Mouse (Mus musculus): ENCODE results near the gene Txndc15.
"Not testable (repeated sequence)": the region's sequence is repeated elsewhere in the genome, so short reads cannot be mapped to it uniquely, and the experiment has no call there.

The Txndc15 gene

DNA sequence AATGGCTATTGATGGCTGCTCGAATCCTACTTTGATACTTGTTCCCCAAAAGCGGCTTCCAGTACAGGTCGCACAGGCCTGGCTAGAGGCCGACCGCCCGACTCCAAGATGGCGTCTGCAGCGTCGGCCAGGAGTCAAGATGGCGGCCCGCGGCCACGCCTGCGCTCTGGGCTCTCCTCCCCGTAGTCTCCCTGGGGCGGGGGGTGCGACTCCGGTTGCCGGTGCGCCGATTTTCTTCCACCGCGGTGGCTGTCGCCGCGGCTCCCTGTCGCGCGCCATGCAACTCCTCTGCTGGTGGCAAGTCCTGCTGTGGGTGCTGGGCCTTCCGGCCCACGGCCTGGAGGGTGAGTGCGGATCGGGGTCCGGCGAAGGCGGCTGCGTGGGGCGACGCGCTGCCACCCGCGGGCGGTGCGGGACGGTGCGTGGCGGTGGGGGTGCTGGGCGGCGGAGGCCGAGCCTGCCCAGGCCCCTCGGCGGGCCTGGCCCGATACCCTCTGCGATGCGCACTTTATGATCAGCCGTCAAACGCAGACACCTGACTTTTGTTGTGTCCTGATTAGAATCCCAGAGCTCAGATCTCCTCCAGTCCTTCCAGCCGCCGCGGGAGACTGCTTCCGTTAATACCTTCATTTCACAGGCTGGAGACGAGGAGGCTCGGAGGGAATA, at the start of gene Txndc15:
Txndc15 (plus strand) TSS at position 150 of the 666 bp plus-strand sequence.
- DNase-seq: peak; percentile 89

DNA sequence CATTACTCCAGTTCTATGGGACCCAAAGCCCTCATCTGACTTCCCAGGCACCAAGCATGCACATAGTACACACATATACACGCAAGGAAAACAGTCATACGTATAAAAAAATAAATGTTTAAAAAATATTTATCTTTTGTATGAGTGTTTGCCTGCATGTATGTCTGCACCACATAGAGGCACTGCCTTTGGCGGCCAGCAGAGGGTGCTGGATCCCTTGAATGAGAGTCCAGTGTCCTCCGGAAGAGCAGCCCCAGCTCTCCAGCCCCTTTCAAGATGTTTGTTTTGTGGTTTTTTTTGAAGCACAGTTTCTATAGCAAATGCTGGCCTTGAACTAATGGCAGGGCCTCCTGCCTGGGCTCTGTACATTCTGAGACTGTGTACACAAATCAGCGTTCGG, 45.9 kb upstream of the Txndc15 start:
- peak; percentile 50 for DNase-seq

DNA sequence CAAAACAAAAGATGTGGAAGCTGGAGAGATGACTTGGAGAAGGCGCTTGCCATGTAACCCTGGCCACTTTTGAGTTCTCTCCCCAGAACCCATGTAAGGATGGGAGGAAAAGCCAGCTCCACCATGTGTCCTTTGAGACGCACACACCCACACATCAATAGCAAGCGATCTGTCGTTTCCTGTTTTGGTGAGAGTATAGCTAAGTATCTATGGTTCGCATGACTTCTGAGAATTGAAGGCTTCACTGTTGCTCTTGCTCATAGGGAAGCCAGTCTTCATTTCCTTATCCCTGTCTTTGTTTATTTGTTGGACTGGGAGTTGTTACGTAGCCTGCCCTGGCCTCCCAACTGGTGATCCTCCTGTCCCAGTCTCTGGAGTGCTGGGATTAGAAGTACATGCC, 41.7 kb upstream of the Txndc15 start:
- no peak for DNase-seq

DNA sequence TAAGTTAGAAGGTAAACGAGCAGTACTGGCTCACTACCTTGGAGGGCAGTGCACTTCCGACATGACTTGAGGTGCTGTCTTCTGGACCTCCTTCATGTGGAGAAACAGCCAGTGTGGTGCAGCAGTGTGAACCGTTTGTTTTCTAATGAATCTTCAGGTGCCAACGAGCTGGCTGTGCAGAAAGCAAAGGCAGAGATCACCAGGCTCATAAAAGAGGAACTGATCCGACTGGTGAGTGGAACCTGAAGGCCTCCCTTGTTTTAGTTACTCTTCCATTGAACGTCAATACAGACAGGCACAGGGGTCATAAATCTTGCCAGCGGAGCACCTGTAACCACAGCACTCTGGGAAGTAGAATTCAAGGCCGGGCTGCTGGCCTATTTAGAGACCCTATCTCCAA, 37.1 kb upstream of the Txndc15 start:
- no peak for DNase-seq

DNA sequence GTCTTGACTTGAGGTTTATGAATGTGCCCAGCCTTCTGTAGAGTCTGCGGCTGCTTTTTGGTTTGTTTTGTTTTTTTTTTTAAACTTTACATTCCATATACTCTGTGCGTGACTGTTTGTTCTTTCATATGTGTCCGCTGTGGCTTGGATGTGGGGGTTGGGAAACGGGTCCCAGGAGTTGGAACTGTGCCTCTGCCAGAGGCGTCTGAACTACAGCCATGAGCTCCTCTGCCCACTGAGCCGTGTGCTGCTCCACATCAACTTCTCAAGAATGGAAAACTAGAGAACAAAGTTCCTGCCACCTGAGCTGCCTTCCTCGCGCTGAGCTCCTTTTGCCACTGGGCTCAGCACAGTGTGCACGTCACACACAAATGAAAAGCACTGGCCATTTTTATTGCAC, 32.2 kb upstream of the Txndc15 start:
- DNase-seq: no peak

DNA sequence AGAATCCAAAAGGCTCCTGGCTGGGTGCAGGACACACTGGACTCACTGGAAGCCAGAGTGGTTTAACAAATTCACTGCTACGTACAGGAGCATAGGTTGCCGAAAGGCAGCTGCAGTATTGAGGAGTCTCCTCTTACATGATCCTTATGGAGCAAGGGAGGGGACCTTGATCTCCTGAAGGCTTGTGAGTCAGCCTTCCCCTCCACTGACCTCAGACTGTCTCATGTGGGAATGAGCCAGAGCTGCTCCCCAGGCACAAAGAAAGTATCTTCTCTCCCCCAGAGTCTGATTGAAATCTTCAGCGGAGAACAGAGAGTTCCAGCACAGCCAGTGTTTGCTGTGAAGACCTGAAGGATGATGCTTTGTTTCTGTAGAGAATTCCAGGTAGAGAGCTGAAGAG, 30.9 kb upstream of the Txndc15 start:
- no peak for DNase-seq

DNA sequence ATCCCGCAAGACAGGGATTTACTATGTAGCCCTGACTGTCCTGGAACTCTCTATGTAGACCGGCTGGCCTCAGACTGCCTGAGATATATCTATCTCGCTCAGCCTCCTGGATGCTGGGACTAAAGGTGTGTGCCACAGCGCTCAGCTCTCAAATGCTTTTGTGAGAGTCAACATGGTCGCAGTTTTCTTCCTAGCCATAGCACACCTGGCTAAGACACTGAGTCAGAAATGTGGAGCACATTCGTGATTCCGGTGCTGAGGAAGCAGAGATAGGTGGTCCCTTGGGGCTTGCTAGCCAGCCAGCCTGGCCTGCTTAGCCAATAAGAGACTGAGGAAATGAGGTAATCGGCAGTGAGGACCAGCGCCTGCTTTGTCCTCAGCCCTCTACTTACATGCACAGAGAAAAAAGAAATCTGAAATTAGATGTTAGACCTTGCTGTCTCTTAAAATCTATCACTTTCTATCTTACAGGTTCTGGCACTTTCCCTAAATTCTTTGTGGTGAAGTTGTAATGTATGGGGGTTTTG, 28.3 kb upstream of the Txndc15 start:
- no peak for DNase-seq

DNA sequence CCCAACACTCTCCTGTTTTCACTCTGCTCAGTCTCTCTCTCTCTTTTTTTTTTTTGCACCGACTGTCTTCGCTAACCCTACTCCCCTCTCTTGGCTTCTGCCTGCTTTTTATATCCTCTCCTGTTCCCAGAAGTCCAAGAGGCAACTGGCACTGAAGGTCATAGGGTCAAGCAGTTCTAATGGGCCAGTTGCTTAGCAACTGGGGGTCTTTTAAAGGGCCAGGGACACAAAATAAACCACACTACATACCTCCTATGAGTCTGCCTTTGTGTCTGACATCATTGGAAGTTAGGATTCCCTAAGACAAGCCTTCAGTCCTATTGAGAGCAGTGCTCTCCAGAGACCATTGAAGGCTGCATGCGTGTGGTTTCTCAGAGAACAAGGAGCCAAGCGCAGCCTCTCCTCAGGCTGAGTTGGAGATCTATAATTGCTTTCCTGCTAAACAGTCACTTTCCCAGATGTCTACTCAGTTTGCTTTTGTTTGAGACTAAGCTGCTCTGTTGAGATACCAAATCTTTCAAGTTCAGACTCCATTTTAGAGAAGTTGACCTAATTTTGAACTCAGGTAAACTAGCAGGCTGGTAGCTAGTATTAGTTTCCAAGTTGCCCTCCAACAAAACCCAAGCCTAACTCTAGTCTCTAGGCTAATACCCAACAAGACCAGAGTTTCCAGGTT, 26.4 kb upstream of the Txndc15 start:
- no peak for DNase-seq

DNA sequence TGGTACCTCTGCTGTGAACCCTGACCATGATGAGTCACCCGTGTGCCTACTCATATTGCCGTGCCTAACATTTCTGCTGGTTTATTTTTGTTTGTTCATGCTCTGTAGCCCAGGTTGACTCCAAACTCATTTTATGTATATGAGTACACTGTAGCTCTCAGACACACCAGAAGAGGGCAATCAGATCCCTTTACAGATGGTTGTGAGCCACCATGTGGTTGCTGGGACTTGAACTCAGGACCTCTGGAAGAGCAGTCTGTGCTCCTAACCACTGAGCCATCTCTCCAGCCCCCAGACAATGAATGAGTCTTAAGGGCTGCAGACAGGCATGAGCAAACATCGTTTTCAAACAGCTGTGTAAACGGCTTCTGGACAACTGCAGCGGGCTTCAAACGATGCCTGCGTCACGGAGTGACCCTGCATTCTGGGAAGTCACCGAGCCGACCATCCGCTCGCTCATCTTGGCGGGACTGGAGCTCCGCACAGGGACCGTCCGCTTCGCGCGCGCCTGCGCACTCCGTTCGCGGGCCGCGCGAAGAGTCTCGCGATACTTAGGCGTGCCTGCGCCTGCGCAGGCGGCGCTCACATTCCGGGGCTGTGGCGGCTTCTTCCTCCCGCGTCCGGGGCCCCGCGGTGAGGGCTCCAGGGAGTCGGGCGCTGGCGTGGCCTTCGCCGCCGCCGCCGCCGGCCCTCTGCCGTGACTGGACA, 21.8 kb upstream of the Txndc15 start, which contains the start of gene B230219D22Rik:
B230219D22Rik (plus strand) TSS at position 590 of the 708 bp plus-strand sequence.
- DNase-seq: peak; percentile 91

DNA sequence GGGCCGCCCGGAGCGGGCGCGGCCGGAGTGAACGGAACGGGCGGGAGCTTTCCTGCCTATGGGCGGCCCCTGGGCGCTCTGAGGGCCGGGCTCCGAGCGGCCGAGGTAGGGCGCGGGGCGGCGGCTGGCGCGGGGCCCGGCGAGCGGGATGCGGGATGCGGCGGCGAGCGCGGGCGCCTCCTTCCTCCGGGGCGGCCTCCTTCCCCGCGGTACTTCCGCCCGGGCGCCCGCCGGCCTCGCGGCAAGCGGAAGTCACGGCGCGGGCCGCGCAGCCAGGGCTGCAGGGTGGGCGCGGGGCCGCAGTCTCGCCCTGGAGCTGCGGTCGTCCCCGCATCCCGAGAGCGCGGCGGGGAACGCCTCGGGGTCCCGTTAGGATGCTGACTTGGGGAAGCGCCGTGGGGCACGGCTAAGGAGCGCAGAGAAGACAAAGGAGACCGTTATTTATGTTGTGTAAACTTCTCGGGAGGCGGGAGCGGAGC, 21.2 kb upstream of the Txndc15 start:
- no peak for DNase-seq

DNA sequence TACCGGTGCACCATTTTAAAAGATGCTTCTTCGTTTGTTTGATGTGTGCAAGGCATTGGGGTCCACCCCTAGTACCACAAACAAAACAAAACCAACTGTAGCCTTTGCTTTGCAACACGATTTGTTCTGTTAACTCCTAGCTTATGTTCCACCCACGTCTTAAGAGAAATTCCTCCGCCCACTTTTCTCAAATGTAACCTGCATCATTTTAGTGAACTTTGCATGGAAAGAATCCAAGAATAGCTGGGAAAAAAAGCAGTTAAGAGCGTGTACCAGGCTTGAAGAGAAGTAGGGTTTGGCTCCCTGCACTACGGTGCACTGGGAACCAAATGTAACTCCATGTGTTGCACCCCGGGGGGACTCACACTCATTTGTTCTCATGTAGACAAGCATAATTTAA, 20.3 kb upstream of the Txndc15 start:
- no peak for DNase-seq

DNA sequence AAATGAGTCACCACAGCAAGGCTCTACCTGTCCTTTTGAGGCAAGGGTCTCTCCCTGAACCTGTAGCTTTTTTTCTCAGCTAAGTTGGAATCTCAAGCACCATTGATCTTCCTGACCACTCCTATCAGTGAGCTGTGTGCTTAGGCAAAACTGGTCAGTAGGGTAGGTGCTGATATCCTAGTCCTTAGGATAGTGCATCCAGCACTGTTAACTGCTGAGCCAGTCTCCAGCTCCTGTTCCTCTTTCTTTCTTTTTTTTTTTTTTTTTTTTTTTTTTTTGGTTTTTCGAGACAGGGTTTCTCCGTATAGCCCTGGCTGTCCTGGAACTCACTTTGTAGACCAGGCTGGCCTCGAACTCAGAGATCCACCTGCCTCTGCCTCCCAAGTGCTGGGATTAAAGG, 18.5 kb upstream of the Txndc15 start:
- not testable (repeated sequence) for DNase-seq

DNA sequence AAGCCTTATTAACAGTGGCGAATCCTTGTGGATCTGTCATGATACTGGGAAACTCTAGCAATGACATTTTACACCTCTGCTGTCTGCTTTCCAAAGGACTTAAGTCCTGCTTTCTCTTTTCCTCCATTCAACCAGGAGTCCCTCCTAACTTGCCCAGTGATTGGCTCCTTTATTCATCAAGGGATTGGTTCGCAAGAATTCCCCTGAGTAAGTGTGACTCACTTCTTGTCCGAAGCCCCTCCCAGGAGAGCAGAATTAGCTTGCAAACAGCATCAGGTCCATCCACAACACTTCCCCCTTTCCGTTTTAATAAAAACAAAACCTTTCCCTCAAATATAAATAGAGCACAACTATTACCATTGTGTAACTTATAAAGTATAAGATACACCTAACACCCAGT, 10.1 kb upstream of the Txndc15 start:
- no peak for DNase-seq

DNA sequence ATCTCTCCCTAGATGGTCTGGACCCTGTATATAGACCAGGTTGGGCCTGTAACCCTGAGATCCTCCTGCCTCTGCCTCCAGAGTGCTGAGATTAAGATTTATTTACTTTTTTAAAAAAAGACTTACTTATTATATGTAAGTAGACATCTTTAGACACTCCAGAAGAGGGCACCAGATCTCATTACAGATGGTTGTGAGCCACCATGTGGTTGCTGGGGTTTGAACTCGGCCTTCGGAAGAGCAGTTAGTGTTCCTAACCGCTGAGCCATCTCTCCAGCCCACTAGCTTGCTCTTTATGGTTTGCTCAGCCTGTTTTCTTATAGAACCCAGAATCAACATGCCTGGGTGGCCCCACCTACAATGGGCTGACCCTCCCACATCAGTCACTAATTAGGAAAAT, 1.6 kb upstream of the Txndc15 start:
- DNase-seq: no peak

DNA sequence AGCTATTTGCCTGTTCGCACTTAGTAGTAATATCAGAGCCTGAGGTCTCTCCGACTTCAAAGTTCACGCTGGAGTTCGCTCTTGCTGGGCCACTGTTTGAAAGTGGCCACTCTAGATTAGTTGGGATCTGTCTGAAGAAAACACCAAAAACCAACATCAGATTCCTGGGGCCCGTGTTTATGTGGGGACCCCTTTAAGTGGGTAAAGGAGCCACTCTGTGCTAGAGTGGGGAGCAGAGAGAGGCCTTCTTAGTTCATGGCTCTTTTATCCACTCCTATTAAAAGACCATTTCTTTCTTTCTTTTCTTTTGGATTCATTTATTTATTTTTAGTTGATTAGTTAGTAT, 690 bp downstream of the Txndc15 start:
- no peak for DNase-seq

DNA sequence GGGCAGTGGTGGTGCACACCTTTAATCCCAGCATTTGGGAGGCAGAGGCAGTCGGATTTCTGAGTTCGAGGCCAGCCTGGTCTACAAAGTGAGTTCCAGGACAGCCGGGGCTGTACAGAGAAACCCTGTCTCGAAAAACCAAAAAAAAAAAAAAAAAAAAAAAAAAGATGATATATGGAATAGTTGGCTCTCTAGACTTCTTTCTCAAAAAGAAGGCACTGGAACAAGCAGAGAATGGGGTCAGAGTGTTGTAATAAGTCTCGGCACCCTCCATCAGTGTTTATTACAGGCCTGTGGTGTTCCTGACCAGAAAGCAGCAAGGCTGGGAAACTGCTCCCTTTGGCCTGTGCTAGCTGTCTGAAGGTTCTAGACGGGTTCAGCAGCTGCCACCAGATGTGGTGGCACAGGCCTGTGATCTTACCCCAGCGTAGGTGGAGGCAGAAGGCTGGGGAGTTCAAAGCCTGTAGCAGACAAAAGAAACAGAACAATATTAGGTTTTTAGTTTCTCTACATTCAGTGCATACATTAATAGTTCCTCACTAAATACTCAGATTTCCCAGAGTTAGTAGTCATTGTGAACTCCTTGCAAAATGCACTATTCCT, 1.6 kb downstream of the Txndc15 start:
- no peak for DNase-seq

DNA sequence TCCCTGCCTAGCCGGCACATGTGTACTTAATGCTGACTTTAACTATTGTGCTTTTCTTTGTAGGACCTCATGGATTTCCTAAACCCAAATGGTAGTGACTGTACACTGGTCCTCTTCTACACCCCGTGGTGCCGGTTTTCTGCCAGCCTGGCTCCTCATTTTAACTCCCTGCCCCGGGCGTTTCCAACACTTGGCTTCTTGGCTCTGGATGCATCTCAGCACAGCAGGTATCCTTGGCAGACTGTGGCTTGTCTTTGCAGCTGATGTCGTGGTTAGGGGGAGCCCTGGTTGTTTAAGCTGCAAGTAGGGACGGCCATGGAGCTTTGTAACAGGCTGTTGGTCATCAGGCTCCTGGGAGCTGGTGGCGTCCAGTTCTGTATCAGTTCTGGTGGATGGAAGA, 7.1 kb downstream of the Txndc15 start:
- no peak for DNase-seq

DNA sequence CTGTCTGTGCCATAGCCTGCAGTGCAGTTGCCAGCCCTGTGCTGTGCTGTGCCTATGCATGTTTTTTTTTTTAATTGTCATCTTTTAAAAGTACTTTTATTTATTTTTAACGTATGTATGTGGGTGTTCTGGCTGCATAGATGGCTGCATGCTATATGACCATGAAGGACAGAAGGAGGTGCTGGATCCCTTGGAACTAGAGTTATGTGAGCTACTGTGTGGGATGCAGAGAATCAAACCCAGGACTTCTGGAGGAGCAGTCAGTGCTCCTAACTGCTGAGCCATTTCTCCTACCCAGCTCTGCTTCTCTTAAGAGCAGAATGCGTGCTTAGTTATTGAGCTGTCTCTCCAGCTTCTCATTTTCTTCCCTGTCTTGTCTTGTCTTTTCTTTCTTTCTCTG, 7.5 kb downstream of the Txndc15 start:
- no peak for DNase-seq

DNA sequence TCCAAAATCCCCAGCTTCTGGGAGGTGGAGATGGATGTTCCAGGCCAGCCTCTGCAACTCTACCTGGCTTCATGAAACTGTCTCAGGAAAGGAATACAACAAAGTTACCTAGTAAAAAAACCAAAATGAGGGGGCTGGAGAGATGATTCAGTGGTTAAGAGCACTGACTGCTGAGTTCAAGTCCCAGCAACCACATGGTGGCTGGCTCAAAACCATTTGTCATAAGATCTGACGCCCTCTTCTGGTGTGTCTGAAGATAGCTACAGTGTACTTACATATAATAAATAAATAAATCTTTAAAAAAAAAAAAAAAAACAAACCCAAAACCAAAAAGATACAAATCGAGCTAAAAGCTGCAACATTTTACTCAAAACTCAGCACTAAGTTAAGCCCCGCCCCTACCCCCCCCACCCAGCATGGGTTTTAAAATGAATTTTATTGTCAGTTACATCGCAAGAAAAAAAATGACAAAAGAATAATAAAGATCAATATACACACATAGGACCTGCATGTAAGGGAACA, 12.2 kb downstream of the Txndc15 start:
- DNase-seq: no peak

DNA sequence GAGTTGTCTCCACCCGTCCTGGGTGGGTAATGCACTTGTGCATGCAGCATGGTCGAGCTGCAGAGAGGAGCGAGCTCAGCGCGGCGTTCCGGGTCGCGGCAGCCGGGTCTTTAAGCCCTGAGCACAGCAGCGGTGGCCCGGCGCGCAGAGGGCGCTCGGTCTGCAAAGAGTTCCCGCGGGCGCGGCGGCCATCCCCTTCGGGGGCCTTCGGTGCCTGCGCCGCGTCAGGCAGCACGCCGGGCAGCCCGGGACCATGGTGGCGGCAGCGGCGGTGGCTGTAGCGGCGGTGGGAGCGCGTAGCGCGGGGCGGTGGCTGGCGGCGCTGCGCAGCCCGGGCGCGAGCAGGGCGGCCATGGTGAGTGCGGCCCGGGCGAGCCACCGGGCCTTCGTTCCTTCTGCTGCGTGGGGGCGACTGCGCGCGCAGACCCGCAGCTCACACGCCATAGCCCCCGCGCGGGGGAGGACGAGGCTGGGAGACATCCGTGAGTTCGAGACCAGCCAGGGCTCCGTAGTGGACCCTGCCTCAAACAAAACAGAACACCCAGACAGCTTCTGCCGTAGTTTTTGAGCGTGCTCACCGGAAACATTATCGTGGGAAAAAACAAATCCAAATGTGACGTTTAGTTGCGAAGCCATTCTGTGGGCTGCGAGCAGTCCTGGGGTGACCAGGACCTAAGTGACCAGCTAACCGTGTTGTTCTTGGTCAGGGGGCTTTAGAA, 12.8 kb downstream of the Txndc15 start, which contains the start of gene Pcbd2:
Pcbd2 (plus strand) TSS at position 249 of the 719 bp plus-strand sequence.
- DNase-seq: peak; percentile 82

DNA sequence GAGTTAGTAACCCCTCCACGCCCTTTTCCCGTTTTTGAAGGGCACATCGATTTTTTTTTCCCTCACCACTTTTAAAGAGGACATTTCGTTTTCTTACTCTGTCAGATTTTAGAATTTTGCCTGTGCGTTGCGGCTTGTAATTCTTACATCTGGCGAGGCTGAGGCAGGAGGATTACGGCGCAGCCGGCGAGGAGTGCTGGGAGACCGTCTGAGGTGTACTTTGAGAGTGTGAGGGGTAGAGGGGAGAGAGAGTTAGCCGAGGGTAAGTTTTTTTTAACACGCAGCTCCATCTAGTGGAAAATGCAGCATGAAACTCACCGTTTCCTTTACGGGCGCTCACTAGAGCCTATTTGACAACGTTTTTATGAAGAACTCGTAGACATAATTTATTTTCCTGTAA, 13.4 kb downstream of the Txndc15 start:
- peak; percentile 43 for DNase-seq

DNA sequence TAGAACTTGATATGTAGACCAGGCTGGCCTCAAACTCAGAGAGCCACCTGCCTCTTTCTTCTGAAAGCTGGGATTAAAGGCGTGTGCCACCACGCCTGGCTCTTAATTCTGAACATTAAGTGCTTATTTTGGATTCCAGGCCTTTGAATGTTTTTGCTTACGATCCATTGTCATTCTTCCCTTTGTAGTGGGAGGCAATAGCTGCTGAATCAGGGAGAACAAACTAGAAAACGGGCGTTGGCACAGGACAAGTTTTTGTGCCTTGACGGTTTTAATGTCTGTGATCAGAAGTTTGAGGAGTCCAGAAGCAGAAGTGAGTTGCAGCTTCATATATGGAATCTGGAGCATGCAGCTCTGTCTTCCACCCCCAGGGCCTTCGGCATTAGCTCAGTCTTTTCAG, 16.3 kb downstream of the Txndc15 start:
- DNase-seq: no peak

All from right cerebral cortex, postnatal 4 days (tissue).